Mouse (Mus musculus) heart, embryonic 11.5 days (tissue): Measurements from ENCODE around the gene Nop9. TPM values are rescaled to one million over a fixed set of nuclear protein-coding genes. Genes with fewer than 3 reads are reported as not detected.
A peak's percentile ranks its signal among the peaks of the same experiment; 100 is the strongest.

Experiments
- ATAC-seq: fragments of 200-750 bp; cut with Nextera tagmentation; replicated peaks from 2 replicates; pipeline ENCODE4 v1.8.0; 2017; ENCODE audit warnings: moderate library complexity; ENCODE audit not compliant: insufficient number of reproducible peaks, low FRiP score, low TSS enrichment
- H3K27ac ChIP-seq: fragments of 300-500 bp; sonication (generic); 2 replicates; pipeline ENCODE4 v1.5.1; 2014; ENCODE audit warnings: mild to moderate bottlenecking, low read depth, low read length
- H3K27me3 ChIP-seq: fragments of 300-500 bp; sonication (generic); 2 replicates; pipeline ENCODE4 v1.6.1; 2014; ENCODE audit warnings: mild to moderate bottlenecking, low read length, mixed read lengths; ENCODE audit not compliant: control insufficient read depth, insufficient read depth
- H3K36me3 ChIP-seq: fragments of 300-500 bp; sonication (generic); 2 replicates; pipeline ENCODE4 v1.6.1; 2014; ENCODE audit warnings: mild to moderate bottlenecking, low read length, moderate library complexity, mixed read lengths; ENCODE audit not compliant: control insufficient read depth, insufficient read depth
- H3K4me1 ChIP-seq: fragments of 300-500 bp; sonication (generic); 2 replicates; pipeline ENCODE4 v1.6.1; 2014; ENCODE audit warnings: low read length; ENCODE audit not compliant: control insufficient read depth, insufficient read depth
- H3K4me2 ChIP-seq: fragments of 300-500 bp; sonication (generic); 2 replicates; pipeline ENCODE4 v1.6.1; 2014; ENCODE audit warnings: mild to moderate bottlenecking, moderate library complexity
- H3K4me3 ChIP-seq: fragments of 300-500 bp; sonication (generic); 2 replicates; pipeline ENCODE4 v1.5.1; 2014; ENCODE audit warnings: low read depth, low read length
- H3K9ac ChIP-seq: fragments of 300-500 bp; sonication (generic); 2 replicates; pipeline ENCODE4 v1.6.1; 2014; ENCODE audit warnings: mild to moderate bottlenecking, low read depth, low read length, moderate library complexity
- H3K9me3 ChIP-seq: fragments of 300-500 bp; sonication (generic); replicated peaks from 2 replicates; pipeline ENCODE4 v1.6.1; 2016; ENCODE audit warnings: low read length; ENCODE audit not compliant: control insufficient read depth
- WGBS: fragments of 180-500 bp; shearing (Covaris S2); extraction: QIAGEN DNeasy Blood & Tissue Kit; methylation state at CpG from one replicate; pipeline ENCODE4 v1.1.7; 2014; ENCODE audit not compliant: insufficient replicate concordance; 5-methylcytosine and 5-hydroxymethylcytosine counted together
- polyA plus RNA-seq: library from polyadenylated mRNA; unstranded; fragments of >200 nt; fragmentation: Nextera tagmentation; extraction: Ambion mirVana; gene quantifications from 2 replicates; pipeline ENCODE4 v1.2.1, GENCODE M21; 2014

The Nop9 gene
- polyA plus RNA-seq, 1 experiment from 2014 or later: 25.1 TPM

DNA sequence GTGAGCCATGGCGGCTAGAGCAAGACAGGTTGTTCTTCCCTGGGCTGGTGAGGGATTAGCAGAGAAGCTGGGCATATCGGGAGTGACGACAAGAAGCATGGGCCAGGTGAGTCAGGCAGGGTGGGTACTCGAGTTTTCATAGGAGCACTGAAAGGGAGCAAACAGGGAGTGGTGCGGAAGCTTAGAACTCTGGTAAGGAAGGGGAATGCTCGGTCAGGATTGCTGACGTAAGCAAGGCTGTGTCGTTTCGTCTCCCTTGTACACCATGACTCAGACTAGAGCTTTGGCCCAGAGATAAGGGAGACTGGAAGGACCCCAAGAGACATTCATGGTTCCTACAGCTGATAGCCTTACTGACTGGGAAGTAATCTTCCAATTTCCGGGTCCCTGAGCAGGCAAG, 11.6 kb upstream of the Nop9 start:
- no peaks in the 10 kb centered on the region for H3K9me3 ChIP-seq
- H3K27ac ChIP-seq: no peak overlapping the region
- H3K4me3 ChIP-seq: no peak overlapping the region
- H3K4me2 ChIP-seq: no peak overlapping the region
- 62% methylated on average over 10 of the region's 10 CpGs for WGBS
- H3K36me3 ChIP-seq: no peaks in the 10 kb centered on the region
- H3K9ac ChIP-seq: no peak overlapping the region
- no peak for ATAC-seq
- no peaks in the 10 kb centered on the region for H3K4me1 ChIP-seq
- no peaks in the 10 kb centered on the region; the same call in 1 of the 2 replicates for H3K27me3 ChIP-seq

DNA sequence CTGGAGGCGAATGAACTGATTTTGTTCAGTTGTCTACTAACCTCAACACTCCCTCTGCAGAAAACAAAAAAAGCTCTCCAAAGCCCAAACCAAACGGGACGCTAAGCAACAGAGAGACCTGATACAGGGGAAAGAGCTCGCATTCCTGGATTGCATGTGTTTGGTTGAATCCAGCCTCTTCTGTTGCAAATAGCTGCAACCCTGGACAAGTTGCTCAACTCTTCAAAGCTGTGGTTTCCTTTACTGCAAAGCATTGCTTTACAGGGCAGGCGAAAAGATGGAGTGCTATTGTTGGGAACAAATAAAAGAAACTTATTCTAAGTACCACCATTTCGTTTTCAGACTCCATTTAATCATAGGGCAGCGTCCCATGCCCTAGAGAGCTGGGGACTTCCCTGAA, 10.6 kb upstream of the Nop9 start:
- Histone ChIP-seq H3K9me3 (no peaks in the 10 kb centered on the region), H3K27ac (no peak overlapping the region), H3K4me2 (no peak overlapping the region), H3K36me3 (no peaks in the 10 kb centered on the region), H3K4me1 (no peaks in the 10 kb centered on the region), H3K9ac (no peak overlapping the region), H3K27me3 (no peaks in the 10 kb centered on the region; the same call in 1 of the 2 replicates), H3K4me3 (no peak overlapping the region)
- WGBS: 71% methylated on average over 7 of the region's 7 CpGs
- ATAC-seq: no peak

DNA sequence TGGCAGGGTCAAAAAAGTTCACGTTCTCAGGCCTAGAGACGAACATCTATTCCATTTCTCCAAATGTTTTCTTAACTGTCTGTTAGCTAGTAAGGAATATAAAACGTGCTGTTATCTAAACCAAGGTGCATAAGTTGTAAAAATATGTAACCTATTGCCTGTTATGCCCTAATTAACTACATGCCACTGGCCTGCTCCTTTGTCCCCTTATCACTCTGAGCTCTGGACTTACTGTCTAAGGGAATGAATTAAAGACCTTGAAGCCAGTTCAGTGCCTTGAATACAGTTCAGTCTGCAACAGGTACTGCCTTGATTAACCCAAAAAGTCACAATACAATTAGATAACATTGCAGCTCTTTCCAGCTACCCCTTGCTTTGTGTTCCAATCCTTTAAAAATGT, 10.2 kb upstream of the Nop9 start:
- H3K27ac ChIP-seq: no peak overlapping the region
- H3K4me2 ChIP-seq: no peak overlapping the region
- 56% methylated on average over 3 of the region's 3 CpGs for WGBS
- no peak for ATAC-seq
- no peaks in the 10 kb centered on the region for H3K4me1 ChIP-seq
- no peak overlapping the region for H3K4me3 ChIP-seq
- no peaks in the 10 kb centered on the region; the same call in 1 of the 2 replicates for H3K27me3 ChIP-seq
- H3K9me3 ChIP-seq: no peaks in the 10 kb centered on the region
- no peak overlapping the region for H3K9ac ChIP-seq
- peaks cover 4% of the 10 kb centered on the region; the same call in 1 of the 2 replicates for H3K36me3 ChIP-seq

DNA sequence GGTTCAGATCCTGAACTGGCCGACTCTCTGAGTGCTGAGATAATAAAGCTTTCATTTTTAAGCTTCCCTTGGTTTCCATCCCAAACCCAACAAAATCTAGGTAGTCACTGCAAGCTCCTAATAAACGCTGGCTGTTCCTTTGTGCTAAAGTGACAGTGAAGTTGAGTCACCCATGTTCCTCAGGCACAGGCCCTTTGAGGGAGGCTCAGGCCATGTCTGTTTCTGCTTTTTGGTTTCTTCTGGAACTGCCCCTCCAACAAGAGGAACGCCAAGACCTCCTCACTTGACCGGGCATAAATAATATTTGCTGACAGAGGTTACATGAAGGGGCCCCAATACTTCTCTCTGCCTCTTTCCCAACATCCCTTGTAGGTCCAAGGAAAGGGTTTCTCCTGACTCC, 9.7 kb upstream of the Nop9 start:
- H3K27ac ChIP-seq: no peak overlapping the region
- H3K9me3 ChIP-seq: no peaks in the 10 kb centered on the region
- H3K27me3 ChIP-seq: no peaks in the 10 kb centered on the region; the same call in 1 of the 2 replicates
- H3K4me2 ChIP-seq: no peak overlapping the region
- peaks cover 5% of the 10 kb centered on the region; the same call in 1 of the 2 replicates for H3K36me3 ChIP-seq
- H3K9ac ChIP-seq: no peak overlapping the region
- no peaks in the 10 kb centered on the region for H3K4me1 ChIP-seq
- H3K4me3 ChIP-seq: no peak overlapping the region
- WGBS: 77% methylated on average over 4 of the region's 4 CpGs
- no peak for ATAC-seq

DNA sequence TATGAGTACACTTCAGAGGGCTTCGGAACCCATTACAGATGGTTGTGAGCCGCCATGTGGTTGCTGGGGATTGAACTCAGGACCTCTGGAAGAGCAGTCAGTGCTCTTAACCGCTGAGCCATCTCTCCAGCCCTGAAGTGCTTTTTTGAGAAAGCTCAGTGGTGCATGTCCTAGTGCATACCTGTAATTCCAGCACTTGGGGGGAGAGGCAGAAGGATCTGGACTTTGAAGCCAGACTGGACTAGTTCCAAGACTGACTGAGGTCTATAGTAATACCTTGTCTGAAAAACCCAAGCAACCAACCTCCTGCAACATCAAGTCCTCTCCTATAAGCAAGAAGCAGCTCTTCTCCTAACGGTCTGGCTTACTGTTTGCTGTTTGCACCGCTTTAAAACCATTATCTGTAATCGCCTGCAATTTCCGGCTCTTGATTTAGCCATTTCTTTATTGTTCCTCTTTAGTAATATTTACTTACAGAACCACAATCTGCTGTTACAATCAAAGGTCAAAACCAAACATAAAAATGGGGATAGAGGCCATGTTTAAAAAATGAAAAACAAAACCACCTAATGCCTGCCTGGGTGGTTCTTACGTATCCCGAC, 8.3 kb upstream of the Nop9 start:
- Histone ChIP-seq H3K4me2 (no peak overlapping the region), H3K9me3 (no peaks in the 10 kb centered on the region), H3K9ac (no peak overlapping the region), H3K27me3 (no peaks in the 10 kb centered on the region), H3K36me3 (peaks cover 5% of the 10 kb centered on the region; the same call in 1 of the 2 replicates), H3K27ac (no peak overlapping the region), H3K4me3 (no peak overlapping the region), H3K4me1 (no peaks in the 10 kb centered on the region)
- WGBS: 86% methylated on average over 9 of the region's 9 CpGs
- no peak for ATAC-seq

DNA sequence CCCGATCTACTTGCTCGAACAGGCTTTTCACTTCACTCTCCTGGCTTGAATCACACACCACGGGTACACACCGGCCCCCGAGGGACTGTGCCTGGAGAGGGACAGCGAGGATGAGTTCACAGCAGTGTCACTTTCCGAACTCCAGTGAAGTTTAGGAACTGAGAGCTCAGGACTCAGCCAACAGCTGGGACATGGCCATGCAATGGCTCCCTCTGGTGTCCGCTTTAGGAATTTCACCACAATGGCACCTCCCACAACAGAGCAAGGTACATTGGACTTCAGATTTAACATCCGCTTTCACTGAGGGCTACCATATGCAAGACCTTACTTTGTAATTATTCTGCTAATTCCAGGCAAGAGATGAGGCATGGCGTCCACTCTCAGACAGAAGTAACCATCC, 1.8 kb upstream of the Nop9 start:
- 0 out of 2 replicates have a peak, but pooled peaks have one; percentile 28 for ATAC-seq
- Histone ChIP-seq H3K27me3 (no peaks in the 10 kb centered on the region), H3K4me2 (peak overlapping the region; percentile 33; the same call in 1 of the 2 replicates), H3K27ac (no peak overlapping the region), H3K36me3 (peaks cover 5% of the 10 kb centered on the region; the same call in 1 of the 2 replicates), H3K9ac (0 out of 2 replicates have a peak overlapping the region, but pooled peaks have one; percentile 13), H3K4me1 (peaks cover 3% of the 10 kb centered on the region; the same call in 1 of the 2 replicates), H3K4me3 (no peak overlapping the region), H3K9me3 (no peaks in the 10 kb centered on the region)
- WGBS: 21% methylated on average over 10 of the region's 10 CpGs

DNA sequence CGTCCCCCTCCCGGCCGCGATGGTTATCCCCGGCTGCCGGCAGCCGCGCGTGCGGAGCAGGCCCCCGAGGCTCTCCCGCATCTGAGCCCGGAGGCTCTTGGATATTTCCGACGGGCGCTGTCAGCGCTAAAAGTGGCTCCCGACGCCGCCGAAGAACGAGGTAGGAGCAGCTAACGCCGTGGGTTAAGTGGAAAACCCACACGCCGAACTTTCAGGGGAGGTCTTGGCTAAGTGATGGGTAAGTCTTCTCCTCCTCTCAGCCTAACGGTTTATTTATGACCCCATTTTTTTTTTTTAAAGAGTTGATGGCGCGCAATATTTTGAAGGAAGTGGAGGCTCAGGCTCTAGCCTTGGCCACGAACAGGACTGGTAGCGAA, 356 bp downstream of the Nop9 start:
- under 1% methylated on average over 25 of the region's 31 CpGs for WGBS
- H3K4me1 ChIP-seq: peaks cover 3% of the 10 kb centered on the region; the same call in 1 of the 2 replicates
- H3K9me3 ChIP-seq: no peaks in the 10 kb centered on the region
- ATAC-seq: no peak
- peak overlapping the region; percentile 99 for H3K4me2 ChIP-seq
- H3K36me3 ChIP-seq: 0 out of 2 replicates have a peak, but pooled peaks cover 7% of the 10 kb centered on the region
- no peaks in the 10 kb centered on the region for H3K27me3 ChIP-seq
- H3K4me3 ChIP-seq: peak overlapping the region; percentile 96
- H3K9ac ChIP-seq: peak overlapping the region; percentile 85
- H3K27ac ChIP-seq: peak overlapping the region; percentile 10; the same call in 1 of the 2 replicates

DNA sequence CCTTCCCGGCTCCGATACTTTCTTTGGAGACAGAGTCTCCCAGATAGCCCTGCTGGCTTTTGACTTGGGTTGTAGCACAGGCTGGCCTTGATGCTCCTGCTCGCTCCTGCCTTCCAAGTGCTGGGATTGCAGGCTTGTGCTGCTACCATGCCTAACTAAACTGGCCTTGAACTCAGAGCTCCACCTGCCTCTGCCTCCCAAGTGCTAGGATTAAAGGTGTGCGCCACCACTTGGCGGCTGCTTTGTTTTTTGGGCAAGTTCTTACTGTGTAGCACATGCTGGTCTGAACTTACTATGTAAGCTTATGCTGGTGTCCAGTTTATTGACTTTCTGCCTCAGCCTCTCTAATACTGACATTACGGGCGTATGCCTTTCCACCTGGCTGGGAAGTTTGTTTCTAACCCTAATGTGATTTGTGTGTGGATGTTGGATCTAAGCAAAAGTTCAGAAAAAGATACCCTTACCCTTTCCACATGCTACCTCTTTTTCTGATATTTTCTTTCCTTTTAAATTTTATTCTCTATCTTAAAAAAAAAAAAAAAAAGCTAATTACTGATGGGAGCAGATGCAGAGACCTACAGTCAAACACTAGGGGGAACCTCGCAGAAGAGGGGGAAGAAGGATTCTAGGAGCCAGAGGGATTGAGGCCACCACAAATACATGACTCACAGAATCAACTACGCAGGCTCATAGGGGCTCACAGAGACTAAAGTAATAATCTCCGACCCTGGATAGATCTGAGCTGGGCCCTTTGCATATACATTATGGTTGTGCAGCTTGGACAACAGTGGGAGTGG, 1.8 kb downstream of the Nop9 start:
- 86% methylated on average over 10 of the region's 10 CpGs for WGBS
- no peak for ATAC-seq
- Histone ChIP-seq H3K4me2 (peak overlapping the region; percentile 99), H3K9ac (no peak overlapping the region), H3K36me3 (0 out of 2 replicates have a peak, but pooled peaks cover 7% of the 10 kb centered on the region), H3K27me3 (no peaks in the 10 kb centered on the region), H3K4me3 (peak overlapping the region; percentile 96; the same call in 1 of the 2 replicates), H3K27ac (no peak overlapping the region), H3K9me3 (no peaks in the 10 kb centered on the region), H3K4me1 (peaks cover 3% of the 10 kb centered on the region; the same call in 1 of the 2 replicates)
